Mouse (Mus musculus) adrenal gland, adult 2 months (tissue): ENCODE results near the gene Pml. TPM values are rescaled to one million over a fixed set of nuclear protein-coding genes. Genes with fewer than 3 reads are reported as not detected.

ENCODE experiments used
- DNase-seq: peaks from one replicate; pipeline ENCODE4 v3.0.0; 2021
- polyA plus RNA-seq: library from polyadenylated mRNA; depleted of rRNA; stranded (reverse); fragments of >200 nt; gene quantifications from 2 replicates; pipeline ENCODE4 v1.2.3, GENCODE M21; 2012
- total RNA-seq, 2 experiments: library from RNA; stranded (reverse); gene quantifications; 2 replicates each; pipeline ENCODE4 v1.2.3; 2021

Gene Pml
- total and polyA plus RNA-seq, 3 experiments, result 20.8 to 33.4 (median 28.0) TPM

DNA sequence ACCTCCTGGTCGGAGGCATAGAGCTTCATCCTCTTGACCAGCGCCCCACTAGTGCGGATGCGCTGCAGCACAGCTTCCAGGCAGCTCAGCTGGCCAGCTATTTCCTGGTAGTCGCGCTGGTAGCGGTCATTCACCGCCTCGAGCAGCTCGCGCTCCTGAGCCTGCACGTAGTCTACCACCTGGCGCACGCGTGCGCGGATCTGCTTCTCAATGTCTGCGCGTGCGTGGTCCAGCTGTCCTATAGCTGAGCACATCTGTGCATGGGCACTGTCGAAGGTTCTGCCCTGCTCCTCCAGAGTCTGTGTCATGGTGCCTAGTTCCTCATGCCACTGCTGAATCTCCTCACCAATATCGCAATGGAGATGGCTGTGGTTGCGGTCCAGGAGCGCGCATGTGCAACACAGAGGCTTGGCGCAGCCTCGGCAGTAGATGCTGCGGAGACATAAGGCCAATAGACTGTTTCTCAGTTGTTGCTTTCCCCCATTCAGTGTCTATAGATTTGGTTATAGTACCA is 15.0 kb downstream of the Pml start:
- no peak for DNase-seq

DNA sequence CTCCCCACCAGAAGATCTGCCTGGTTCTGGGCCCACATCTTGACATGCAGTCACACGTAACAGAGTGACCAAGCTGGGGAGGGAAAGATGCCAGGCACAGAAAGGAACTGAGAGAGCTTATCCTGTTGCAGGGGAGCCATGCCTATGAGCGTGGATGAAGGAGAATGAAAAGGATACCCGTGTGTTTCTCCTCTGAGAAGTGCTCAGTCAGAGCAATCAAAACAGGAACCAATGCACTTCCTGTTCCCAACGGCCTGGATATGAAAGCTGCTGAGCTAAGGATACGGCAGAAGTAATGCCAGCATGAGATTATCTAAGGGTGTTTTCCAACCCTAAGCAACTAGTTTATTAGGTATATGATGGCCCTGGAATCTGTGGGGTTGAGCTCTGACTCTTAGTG is 17.2 kb downstream of the Pml start:
- DNase-seq, result no peak

DNA sequence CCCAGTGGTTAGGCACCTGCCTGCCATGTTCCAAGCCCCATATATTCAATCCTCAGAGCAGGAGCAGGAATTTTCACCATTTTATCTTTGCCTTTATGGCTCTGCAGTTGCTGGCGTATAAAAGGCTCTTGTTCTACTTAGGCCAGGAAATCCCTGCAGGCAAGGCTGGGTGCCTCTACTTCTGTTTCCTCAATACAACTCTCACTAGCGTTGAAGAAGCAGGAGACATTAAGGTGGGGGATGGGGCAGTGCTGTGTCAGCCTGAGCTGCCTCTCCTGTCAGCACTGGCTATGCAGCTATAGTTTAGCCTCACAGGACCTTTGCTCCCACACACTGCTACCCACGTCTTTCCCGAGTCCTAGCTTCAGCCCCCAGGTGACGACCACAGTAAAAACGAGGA is 17.8 kb downstream of the Pml start:
- no peak for DNase-seq

DNA sequence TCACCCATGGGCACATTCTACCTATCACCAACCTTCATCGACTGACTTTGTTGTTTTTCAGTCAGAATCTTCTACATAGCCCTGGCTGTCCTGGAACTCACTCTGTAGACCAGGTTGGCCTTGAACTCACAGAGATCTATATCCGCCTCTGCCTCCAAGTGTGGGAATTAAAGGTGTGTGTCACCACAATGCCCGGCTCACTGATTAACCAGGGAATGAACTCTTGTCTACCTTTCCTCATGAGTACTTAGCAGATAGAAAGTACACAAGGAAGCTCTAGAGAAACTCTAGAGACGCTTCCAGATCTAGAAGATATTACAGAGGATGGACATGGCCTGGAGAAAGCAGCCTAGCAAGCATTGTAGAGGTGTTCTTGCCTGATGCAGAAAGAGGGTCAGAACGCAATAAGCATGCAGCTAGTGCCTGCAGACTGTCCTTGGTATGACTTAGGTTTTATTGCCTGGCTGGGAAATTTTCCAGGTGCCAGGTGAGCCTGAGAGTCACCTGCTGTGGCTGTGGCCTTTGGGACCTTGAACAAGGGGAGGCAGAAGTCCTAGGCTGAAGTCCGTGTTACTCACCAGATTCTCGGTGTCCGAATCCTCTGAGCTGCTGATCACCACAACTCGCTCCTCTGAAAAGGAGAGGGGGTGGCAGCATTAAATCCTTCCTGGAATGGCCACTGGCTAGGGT is 20.7 kb downstream of the Pml start:
- DNase-seq, result no peak

DNA sequence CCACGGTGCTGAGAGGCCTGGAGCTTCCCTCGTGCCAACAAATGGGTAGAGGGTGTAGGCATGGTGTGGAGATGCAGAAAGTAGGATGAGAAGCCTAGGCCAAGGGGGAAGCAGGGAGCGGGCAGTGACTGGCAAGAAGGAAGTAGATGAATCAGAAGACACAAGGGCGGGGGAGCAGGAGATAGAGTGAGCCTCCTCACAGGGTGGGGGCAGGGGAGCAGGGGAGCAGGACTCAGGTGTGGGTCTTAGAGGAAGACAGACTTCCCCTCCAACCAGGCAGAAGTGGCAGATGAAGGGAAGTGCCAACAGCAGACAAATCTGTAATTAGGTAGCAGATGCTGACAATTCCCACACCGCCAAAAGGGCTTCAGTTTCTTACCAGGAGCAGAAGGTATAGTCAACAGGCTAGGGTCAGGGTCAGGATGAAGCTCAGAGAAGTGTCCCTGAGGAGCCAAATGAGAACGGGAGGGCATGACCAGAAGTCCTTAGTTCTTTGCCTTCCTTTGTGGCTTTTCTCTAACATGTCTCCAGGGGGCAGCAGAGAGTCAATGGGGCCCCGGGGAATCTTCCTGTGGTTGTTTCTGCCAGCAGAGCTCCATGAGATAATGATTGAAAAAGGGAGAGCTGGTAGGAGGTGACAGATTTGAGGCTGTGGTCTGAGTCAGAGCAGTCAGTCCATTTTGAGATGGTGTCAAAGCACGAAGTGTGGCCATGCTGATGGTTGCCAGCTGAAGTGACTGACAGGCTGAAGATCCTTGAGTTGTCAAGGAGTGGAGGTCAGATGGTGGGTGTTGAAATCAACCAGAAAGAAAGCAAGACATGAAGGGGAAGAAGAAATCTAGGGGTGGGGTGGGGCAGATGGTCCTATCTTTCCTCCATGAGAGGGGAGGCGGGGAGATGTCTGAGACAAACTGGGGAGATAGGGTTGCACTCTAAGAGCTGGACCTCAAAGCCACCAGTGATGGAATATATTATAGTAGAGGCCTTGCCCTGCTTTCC is 23.4 kb downstream of the Pml start:
- DNase-seq, result peak; percentile 67

DNA sequence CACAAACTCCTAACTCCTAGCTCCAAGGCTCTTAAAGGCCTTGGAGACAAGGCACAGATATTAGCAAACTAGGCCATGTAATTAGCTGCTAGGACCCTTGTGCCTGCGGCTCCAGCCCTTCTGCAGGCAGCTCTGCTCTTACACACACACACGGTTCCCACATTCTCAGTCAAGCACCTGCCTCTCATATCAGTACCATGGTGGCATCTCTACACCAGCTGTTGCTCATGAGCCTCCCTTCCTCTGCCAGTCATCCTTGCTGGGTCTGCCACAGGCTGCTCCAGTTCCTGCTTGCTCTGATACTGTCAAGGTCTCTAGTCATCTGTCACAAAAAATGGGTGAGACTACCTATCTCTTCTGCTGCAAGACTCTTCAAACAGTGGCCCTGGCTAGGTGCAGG is 25.2 kb downstream of the Pml start:
- no peak for DNase-seq

DNA sequence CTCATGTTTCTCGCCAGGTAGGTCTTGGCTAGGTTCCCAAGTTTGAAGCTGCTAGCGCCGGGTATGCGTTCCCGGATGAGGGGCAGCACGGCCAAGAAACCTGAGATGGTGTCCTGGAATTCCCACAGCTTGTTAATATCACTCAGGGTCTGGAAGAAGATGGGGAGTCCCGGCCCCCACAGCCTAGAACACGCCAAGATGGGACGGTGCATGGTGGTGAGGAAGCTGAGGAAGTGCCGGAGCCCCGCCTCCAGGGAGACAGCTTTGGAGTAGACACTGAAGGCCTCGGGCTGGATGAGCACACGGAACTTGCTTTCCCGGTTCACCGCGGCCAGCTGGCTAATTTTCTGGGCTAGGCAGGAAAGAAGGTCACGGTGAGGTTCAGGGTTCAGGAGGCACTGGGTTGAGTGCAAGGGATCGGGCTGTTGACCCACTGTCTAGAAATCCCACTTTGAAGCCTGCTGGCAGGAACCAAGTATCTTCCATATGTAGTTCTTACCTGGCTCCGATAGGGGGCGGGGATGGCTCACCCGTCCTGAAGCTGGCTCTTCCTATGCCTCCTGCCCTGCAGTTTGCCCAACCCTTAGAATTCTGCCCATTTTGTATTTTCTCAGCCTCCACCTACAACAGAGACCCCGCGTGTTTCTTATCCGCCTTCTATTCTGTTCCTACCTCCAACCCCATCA is 29.2 kb downstream of the Pml start:
- peak; percentile 52 for DNase-seq

DNA sequence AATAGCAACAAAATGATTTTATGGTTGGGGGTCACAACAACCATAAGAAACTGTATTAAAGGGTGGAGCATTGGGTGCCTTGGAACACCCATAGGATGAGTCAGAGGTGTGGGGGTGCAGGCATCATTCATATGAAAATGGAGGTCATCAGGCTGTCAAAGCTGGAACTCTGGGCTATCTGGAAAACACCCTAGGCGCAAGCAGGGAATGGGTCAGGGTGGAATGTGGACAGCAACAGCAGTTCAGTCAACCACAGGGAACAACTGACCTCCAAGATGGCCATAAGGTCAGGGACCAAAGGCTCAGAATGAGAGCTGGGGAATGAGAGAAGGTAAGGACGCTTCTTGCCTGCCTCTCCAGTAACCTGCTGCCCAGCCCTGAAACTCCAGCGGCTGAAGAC is 31.0 kb downstream of the Pml start:
- DNase-seq, result peak; percentile 37

DNA sequence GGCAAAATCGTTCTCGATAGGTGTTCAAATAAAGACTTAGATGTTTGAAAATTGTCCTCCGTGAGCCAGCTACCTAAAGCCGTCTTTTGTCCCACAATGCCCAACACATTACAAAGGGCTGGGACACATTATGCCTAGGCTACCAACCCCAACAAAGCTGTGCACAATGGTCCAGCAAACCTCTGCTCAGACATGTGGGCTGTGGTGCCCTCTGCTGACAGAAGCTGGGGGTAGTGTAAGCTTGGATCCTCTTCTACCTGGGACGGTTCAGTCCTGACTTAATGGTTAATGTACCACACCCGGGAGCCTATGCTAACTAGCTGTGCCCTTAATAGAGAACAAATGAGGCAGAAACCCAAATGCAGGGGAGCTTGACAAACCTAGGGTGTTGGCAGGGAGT is 33.2 kb downstream of the Pml start:
- DNase-seq, result peak; percentile 54

DNA sequence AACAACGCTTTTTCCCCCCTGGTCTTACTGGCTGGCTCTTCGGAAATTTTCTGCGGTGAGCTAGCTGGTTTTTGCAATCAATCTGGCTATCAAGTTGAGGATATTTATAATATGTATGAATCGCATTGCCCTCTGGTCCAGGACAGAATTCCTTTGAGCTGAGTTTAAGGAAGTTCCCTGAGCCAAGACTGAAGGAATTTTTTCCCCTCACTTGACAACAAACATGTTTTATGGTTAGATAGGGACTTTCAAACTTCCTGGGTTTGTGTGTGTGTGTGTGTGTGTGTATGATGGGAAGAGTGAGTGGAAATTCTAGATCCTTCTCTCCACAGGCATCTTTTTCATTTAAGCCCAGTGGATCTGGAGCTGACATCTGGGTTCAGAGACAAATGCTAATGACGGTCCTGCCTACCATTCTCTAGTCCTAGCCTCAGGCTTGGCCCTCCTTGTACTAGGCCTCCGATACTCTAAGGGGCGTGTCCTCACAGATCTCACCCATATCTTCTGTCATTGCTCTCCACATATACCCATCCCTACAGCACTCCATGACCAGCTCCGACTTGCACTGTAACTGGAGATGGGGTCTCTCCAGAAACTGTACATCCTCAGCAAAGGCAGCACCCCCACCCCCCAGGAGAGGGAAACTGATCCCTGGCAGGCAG is 34.9 kb downstream of the Pml start:
- peak; percentile 40 for DNase-seq

DNA sequence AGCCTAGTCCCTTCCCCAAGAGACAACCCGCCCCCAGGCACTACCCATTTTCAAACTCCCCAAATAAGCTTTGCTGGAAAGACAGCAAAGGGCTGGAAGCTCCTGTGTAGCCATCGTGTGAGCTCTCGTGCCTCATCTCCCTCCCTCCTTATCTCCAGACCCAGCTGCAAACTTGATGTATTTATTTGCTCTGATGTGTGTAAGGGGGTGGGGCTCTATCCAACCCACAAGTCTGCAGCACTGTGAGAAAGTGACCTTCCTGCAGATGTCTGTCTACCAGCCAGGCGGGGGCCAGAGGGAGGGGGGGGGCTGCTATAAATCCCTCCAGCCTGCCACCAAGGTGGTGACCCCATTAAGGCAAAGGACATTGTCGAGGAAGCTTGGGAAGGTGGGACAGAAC is 35.7 kb downstream of the Pml start:
- DNase-seq, result peak; percentile 47

DNA sequence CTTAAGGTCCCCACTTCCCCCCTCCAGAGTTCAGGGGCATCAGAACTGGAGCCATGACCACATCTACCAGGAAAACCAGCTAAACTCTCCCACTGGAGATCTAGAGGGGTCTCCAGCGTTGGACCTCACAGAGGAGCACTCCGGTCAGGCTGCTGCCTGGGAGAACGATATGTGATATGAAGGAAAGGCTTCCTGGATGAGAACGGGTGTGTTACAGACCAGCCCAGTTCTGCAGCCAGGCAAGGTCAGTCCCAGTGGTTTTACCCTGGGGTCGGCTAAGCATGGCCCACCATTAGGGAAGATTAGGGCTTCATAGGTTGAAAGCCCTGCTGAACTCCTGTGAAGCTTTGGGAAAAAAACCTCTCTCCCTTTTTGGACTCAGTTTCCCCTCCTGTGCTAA is 36.2 kb downstream of the Pml start:
- DNase-seq, result no peak

DNA sequence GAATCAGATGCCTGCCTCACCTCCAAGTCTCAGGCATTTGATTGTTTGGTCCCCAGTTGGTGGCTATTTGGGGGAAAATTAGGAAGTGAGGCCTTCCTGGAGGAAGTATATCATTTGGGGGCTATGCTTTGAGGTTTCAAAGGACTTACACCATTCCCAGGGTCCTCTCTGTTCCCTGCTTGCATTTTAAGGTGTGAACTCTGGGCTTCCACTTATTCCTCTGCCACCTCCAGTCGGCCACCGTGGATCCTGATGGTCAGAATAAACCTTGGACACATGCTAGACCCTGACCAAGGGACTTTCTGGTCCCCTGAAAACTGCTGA is 39.3 kb downstream of the Pml start:
- no peak for DNase-seq

DNA sequence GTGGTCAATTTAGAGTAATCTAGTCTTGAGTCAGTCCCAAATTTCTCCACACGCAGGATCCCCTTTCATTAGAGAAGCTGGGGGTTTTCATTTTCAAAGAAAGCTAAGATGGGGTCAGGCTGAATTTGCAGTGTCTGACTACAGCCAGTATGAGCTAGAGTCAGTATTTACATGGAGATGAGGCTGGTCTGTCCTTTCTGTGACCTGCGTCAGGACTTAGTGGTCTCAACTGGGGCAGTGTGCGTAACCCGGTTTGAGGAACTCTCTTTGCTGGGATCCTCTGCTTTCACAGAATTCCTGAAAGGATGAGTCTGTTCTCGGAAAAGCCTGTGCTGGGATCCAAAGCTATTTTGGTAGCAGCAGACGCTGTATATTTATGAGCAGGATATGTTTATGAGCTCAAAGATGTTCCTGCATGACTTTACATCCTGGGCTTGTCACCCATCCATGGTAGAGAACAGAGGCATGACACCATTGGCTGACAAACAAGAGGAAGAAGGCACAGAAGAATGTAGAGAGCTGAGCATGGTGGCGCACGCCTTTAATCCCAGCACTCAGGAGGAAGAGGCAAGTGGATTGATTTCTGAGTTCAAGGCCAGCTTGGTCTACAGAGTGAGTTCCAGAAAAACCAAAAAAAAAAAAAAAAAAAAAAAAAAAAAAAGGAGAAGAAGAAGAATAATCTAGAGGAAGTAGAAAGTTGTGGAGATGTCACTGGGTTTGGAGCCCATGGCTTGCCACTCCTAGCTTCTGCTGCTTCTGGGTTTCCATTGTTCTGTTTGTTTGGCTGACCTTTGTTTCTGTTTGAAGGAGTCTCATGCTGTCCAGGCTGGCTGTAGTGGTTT is 39.9 kb downstream of the Pml start:
- no peak for DNase-seq

DNA sequence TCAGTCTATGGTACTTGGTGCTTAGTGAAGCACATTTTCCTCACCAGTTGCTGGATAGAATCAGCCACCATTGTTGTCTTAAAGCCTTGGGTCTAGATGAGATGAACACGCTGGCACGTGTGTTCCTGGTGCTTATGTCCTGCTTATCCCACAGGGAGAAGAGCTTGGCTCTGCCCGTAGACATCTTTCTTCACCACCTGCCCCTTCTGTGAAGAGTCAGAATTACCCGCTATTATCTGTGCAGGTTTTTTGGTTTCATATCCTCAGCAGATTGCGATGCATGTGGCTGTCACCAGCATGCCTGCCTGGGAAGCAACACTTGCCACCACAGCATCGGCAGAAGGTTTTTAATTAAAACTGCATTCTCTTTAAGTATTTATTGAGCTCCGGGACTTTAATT is 43.6 kb downstream of the Pml start:
- no peak for DNase-seq

DNA sequence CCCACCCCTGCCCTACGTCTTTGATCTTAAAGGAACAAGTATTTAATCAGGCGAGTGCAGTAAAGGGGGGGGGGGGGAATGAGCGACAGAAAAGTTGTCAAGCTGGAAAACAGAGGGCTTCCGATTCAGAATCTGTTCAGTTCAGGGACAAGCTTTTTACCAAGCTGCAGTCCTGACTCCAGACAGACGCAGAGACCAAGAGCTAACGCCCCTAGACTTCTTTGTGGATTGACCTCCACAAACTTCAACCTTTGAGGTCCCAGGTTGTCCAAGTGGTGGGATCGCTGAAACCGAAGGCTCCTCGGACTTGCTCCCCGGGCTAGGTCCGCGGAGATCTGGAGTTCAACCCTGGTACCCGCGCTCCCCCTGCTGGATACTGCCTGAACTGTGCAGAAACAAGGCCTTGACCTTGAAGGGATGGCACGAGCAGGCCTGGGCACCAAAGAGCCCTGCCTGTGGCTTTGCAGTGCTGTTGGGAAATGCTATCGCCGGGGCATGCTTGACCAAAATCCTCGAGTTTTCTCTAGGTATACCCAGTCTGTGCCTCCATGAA is 45.1 kb downstream of the Pml start:
- DNase-seq, result peak; percentile 97

DNA sequence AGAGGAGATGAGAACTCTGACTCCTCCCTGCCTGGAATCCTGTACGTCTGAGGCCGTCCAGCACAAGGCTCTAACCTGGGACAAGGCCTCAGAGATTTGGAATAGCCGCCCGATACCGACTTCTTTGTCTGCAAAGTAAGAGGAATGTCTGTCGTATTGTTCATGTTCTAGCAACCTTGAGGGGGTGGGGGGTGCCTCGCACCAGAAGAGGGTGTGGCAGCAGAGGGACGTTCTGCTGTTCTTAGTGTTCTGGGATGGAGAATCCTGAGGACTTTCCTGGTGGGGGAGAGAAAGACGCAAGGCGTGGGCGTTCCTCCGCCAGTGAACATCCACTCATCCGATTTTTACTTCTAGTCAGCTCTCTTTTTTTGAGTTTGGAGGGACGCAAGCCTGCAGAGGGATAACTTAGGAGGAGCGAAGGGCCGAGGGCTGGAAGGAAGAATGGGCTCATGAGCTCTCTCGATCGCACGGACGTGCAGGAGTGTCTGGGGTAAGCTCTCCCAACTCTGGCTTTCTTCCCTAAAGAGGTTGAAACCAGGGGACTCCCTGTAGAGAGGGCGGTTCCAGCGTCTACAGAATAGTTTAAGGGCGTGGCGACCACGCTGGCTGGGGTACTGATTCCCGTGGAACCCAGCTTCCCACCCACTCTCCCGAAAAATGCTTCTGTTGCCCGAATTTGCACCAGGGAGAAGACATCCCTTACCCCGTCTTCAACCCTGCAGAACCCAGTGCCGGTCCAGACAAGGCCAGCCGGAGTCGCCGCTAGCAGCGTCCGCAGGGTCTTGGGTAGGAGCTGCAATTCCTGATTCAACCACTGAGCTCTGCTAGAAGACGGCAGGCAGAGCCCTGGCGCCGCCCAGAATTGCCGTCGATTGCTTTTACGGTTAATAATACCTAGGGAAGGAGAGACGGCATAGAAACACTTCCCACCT is 45.8 kb downstream of the Pml start, which contains the start of the genes Islr and Islr2:
TSS of gene Islr (minus strand) at position 791 of the 932 bp plus-strand sequence.
TSS of gene Islr2 (minus strand) at position 804 of the 932 bp plus-strand sequence.
- DNase-seq, result peak; percentile 84

DNA sequence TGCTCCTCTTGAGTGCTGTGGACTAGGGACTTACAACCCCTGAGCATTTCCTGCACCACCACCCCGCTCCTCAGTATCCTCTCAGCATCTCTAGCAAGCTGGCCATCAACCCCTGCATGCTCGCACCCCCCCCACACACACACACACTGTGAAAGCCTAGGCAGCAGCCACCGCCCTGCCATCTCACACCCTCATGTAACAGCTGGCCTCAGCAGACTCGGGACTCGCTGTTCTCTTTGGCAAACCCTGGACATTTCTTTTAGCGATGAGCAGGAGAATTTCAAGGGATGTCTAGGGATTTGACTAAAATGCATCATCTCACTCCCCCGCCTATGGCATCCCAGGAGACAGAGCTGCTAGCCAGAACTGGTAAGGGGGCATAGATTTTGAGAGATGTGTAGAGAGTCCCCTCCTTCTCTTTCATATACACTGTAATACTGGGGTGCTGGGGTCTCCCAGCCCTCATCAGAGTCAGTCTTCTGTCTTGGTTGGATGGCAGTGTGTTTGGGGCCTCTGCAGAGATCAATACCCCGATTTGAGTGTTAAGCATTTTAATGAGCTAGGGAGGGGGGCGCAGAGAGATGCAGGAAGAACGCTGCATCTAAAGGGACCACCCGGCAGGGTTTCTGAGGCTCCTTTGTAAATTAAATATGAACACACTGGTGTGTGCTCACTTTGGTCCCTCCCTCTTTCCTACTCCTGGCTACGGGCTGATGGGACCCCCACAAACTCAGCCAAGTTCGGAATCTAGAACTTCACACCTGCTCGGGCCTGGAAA is 46.7 kb downstream of the Pml start:
- no peak for DNase-seq
